In genomic region chr15:78773290-78773729, GRCm38 (mm10) we compare ENCODE assay signal across 8 mouse cellular contexts. TPM values are rescaled to one million over a fixed set of nuclear protein-coding genes. Genes with fewer than 3 reads are reported as not detected.
DNase-seq lines count a peak whose midpoint lies in the region; ATAC-seq and TF ChIP-seq lines count a peak whose summit lies in the region.

Gene Mfng (minus strand): TSS chr15:78773475.

- TF ChIP-seq POLR2A in testis, adult 2 months (IDR thresholded peaks at IDR 0.05; ENCODE audit: control insufficient read depth, low read depth, low read length): no peak

- 6% methylated on average over 10 of the region's 11 CpGs for WGBS in heart, embryonic 12.5 days
- WGBS in kidney, embryonic 14.5 days: 0% methylated on average over 11 of the region's 11 CpGs
- 0% methylated on average over 9 of the region's 11 CpGs for WGBS in liver, postnatal 0 days (ENCODE audit: insufficient replicate concordance)

- peak within 1 kb of the TSS; percentile 57 for H3K9ac ChIP-seq in heart, embryonic 12.5 days
- peak within 1 kb of the TSS; percentile 44 for H3K9ac ChIP-seq in kidney, embryonic 14.5 days (ENCODE audit: low read depth, low read length)
- peak within 1 kb of the TSS; percentile 46 for H3K9ac ChIP-seq in liver, postnatal 0 days (replicated peaks)

- no peaks in the 10 kb centered on the region for H3K79me2 ChIP-seq in C2C12 (ENCODE audit: control insufficient read depth, insufficient read depth)

- DNase-seq in adrenal gland, adult 18-20 months (ENCODE audit: low spot score in 2 of 2): peak; percentile 52 to 73
- peak; percentile 79 for DNase-seq in liver, postnatal 0 days
- peak; percentile 73 for DNase-seq in neural tube, embryonic 10.5 days (ENCODE audit: extremely low spot score, low spot score)

- H3K27me3 ChIP-seq in C2C12 (ENCODE audit: control insufficient read depth, insufficient read depth, insufficient read length): peaks cover 9% of the 10 kb centered on the region
- no peaks in the 10 kb centered on the region for H3K27me3 ChIP-seq in erythroblast, embryonic 14.5 days (ENCODE audit: control insufficient read depth)
- peaks cover 15% of the 10 kb centered on the region for H3K27me3 ChIP-seq in heart, embryonic 12.5 days (replicated peaks)
- H3K27me3 ChIP-seq in kidney, embryonic 14.5 days (ENCODE audit: control insufficient read depth, insufficient read depth, low read length): no peaks in the 10 kb centered on the region
- H3K27me3 ChIP-seq in liver, postnatal 0 days (ENCODE audit: insufficient read depth, low read length): no peaks in the 10 kb centered on the region
- no peaks in the 10 kb centered on the region for H3K27me3 ChIP-seq in testis, adult 2 months (ENCODE audit: control insufficient read depth, insufficient read depth, low read length)

- H3ac ChIP-seq in C2C12 (ENCODE audit: control insufficient read depth, insufficient read length, low read depth): no peak within 1 kb of the TSS

- no peak for TF ChIP-seq CTCF in C2C12 (IDR thresholded peaks at IDR 0.05; ENCODE audit: control insufficient read depth, insufficient read depth, insufficient read length)
- TF ChIP-seq CTCF in liver, postnatal 0 days (IDR thresholded peaks at IDR 0.05; ENCODE audit: low read depth): peak; percentile 12; the same call in 1 of the 2 replicates
- no peak for TF ChIP-seq CTCF in testis, adult 2 months (IDR thresholded peaks at IDR 0.05; ENCODE audit: control insufficient read depth, insufficient read depth, insufficient replicate concordance, low read depth, low read length)

- peak; percentile 77 for ATAC-seq in heart, embryonic 12.5 days (ENCODE audit: insufficient number of reproducible peaks, low FRiP score)
- ATAC-seq in kidney, embryonic 14.5 days (ENCODE audit: low FRiP score, low TSS enrichment): peak; percentile 83
- ATAC-seq in liver, postnatal 0 days: peak; percentile 72

- H3K4me2 ChIP-seq in heart, embryonic 12.5 days: peak within 1 kb of the TSS; percentile 59
- peak within 1 kb of the TSS; percentile 43 for H3K4me2 ChIP-seq in kidney, embryonic 14.5 days (replicated peaks; ENCODE audit: low read depth, low read length)
- H3K4me2 ChIP-seq in liver, postnatal 0 days (ENCODE audit: low read depth, low read length): peak within 1 kb of the TSS; percentile 75

- H3K4me3 ChIP-seq in C2C12 (ENCODE audit: insufficient read depth, poor library complexity, severe bottlenecking): no peak within 1 kb of the TSS
- H3K4me3 ChIP-seq in erythroblast, embryonic 14.5 days (replicated peaks): peak within 1 kb of the TSS; percentile 42
- peak within 1 kb of the TSS; percentile 31 for H3K4me3 ChIP-seq in heart, embryonic 12.5 days
- H3K4me3 ChIP-seq in kidney, embryonic 14.5 days (ENCODE audit: low read length): peak within 1 kb of the TSS; percentile 25
- peak within 1 kb of the TSS; percentile 43 for H3K4me3 ChIP-seq in liver, postnatal 0 days (ENCODE audit: low read depth, low read length)
- no peak within 1 kb of the TSS for H3K4me3 ChIP-seq in testis, adult 2 months (ENCODE audit: control insufficient read depth, low read depth, low read length)

- peaks cover 5% of the 10 kb centered on the region for H3K36me3 ChIP-seq in C2C12 (ENCODE audit: control insufficient read depth, insufficient read depth)
- H3K36me3 ChIP-seq in erythroblast, embryonic 14.5 days (ENCODE audit: control insufficient read depth): peaks cover 12% of the 10 kb centered on the region; the same call in 1 of the 2 replicates
- peaks cover 17% of the 10 kb centered on the region for H3K36me3 ChIP-seq in heart, embryonic 12.5 days
- peaks cover 13% of the 10 kb centered on the region for H3K36me3 ChIP-seq in kidney, embryonic 14.5 days (ENCODE audit: control insufficient read depth, insufficient read depth, low read length)
- peaks cover 17% of the 10 kb centered on the region for H3K36me3 ChIP-seq in liver, postnatal 0 days (replicated peaks; ENCODE audit: insufficient read depth, low read length)
- no peaks in the 10 kb centered on the region for H3K36me3 ChIP-seq in testis, adult 2 months (ENCODE audit: control insufficient read depth, insufficient read depth, low read length)

- peak within 1 kb of the TSS; percentile 52 for H3K27ac ChIP-seq in heart, embryonic 12.5 days (ENCODE audit: poor library complexity, severe bottlenecking)
- H3K27ac ChIP-seq in kidney, embryonic 14.5 days (ENCODE audit: low read depth, low read length): peak within 1 kb of the TSS; percentile 63; the same call in 1 of the 2 replicates
- peak within 1 kb of the TSS; percentile 77 for H3K27ac ChIP-seq in liver, postnatal 0 days (ENCODE audit: low read depth)
- H3K27ac ChIP-seq in testis, adult 2 months (ENCODE audit: control insufficient read depth, insufficient read depth, low read depth, low read length): peak within 1 kb of the TSS; percentile 23; the same call in 1 of the 2 replicates

- peaks cover 17% of the 10 kb centered on the region for H3K9me3 ChIP-seq in erythroblast, embryonic 14.5 days (ENCODE audit: control insufficient read depth, low read length)
- peaks cover 10% of the 10 kb centered on the region for H3K9me3 ChIP-seq in heart, embryonic 12.5 days (replicated peaks)
- peaks cover 8% of the 10 kb centered on the region; the same call in 1 of the 2 replicates for H3K9me3 ChIP-seq in kidney, embryonic 14.5 days (ENCODE audit: control insufficient read depth, low read length)
- H3K9me3 ChIP-seq in liver, postnatal 0 days (ENCODE audit: low read length): no peaks in the 10 kb centered on the region

- TF ChIP-seq EP300 in liver, postnatal 0 days (IDR thresholded peaks at IDR 0.05; ENCODE audit: low read depth): no peak

- peaks cover 21% of the 10 kb centered on the region for H3K4me1 ChIP-seq in erythroblast, embryonic 14.5 days (ENCODE audit: control insufficient read depth)
- H3K4me1 ChIP-seq in heart, embryonic 12.5 days (replicated peaks): peaks cover 17% of the 10 kb centered on the region
- H3K4me1 ChIP-seq in kidney, embryonic 14.5 days (ENCODE audit: control insufficient read depth, insufficient read depth, low read length): peaks cover 10% of the 10 kb centered on the region
- peaks cover 11% of the 10 kb centered on the region for H3K4me1 ChIP-seq in liver, postnatal 0 days (ENCODE audit: insufficient read depth)
- H3K4me1 ChIP-seq in testis, adult 2 months (ENCODE audit: control insufficient read depth, insufficient read depth, low read length): no peaks in the 10 kb centered on the region

- H3K79me3 ChIP-seq in C2C12 (ENCODE audit: low read depth): no peaks in the 10 kb centered on the region

TF ChIP-seq in C2C12, 6 proteins besides CTCF, POLR2A, EP300 and RAD21:
- no peak for TF ChIP-seq FOSL1 (IDR thresholded peaks at IDR 0.05; ENCODE audit: insufficient read depth, low read length, poor library complexity, severe bottlenecking)
- peak; percentile 17 for TF ChIP-seq MYOD1 (IDR thresholded peaks at IDR 0.05; ENCODE audit: control insufficient read depth, insufficient read length, low read depth)

RNA-seq across cellular contexts. Expression of gene Mfng, which starts in this region (rescaled TPM):
- polyA plus RNA-seq in C2C12 (2012; fragmentation: generic; extraction: Trizol): not detected
- total RNA-seq in adrenal gland, adult 18-20 months (2021): 10 to 100 TPM; 11.8 to 21.4 TPM
- polyA plus RNA-seq in erythroblast, embryonic 14.5 days (2012): 0.10 and 0.13 TPM in 2 replicates
- polyA plus RNA-seq in heart, embryonic 12.5 days (2016; fragmentation: Nextera tagmentation; extraction: Ambion mirVana): 7.3 and 7.9 TPM in 2 replicates
- polyA plus RNA-seq in kidney, embryonic 14.5 days (2014; fragmentation: Nextera tagmentation; extraction: Ambion mirVana): 12.4 and 15.4 TPM in 2 replicates
- polyA plus RNA-seq in liver, postnatal 0 days (2015; fragmentation: Nextera tagmentation; extraction: Ambion mirVana): 4.7 and 4.8 TPM in 2 replicates
- polyA plus RNA-seq in testis, adult 2 months (2012; rRNA removed): 0.75 and 0.97 TPM in 2 replicates

Comparison
In these comparisons a context has a peak if more than half of its experiments do, and no peak if none do; other contexts are left out.
1. H3K4me3 ChIP-seq: peak in erythroblast, embryonic 14.5 days (single experiment), heart, embryonic 12.5 days (single experiment), kidney, embryonic 14.5 days (single experiment) and liver, postnatal 0 days (single experiment); none in C2C12 (single experiment) and testis, adult 2 months (single experiment).
2. H3K27ac ChIP-seq: peak in every context shown above with its lines; median percentile 77 in liver, postnatal 0 days; 63 in kidney, embryonic 14.5 days; 52 in heart, embryonic 12.5 days; 23 in testis, adult 2 months.
3. Peak in every context shown above with its lines, with median percentiles within 50 percentile points of each other: DNase-seq, ATAC-seq, H3K4me2 ChIP-seq and H3K9ac ChIP-seq.